Mouse (Mus musculus) testis, postnatal 14 days (tissue): Measurements from ENCODE around the gene Ric3.

ENCODE experiments used
- DNase-seq: peaks from one replicate; pipeline ENCODE4 v3.0.0; 2021; ENCODE audit warnings: low spot score

The Ric3 gene

GRCm38 (mm10) chr7:109000315-109000954 is 82.7 kb downstream of the Ric3 start:
- no peak for DNase-seq

GRCm38 (mm10) chr7:108996156-108996555 is 87.0 kb downstream of the Ric3 start:
- no peak for DNase-seq

- no peak for DNase-seq
Observed at GRCm38 (mm10) chr7:108993881-108994291, 89.2 kb downstream of the Ric3 start.

GRCm38 (mm10) chr7:108993230-108993629 is 89.9 kb downstream of the Ric3 start:
- DNase-seq = no peak

- DNase-seq = no peak
Observed at GRCm38 (mm10) chr7:108991207-108991606, 91.9 kb downstream of the Ric3 start.

- DNase-seq = no peak
Observed at GRCm38 (mm10) chr7:108985934-108986708, 97.0 kb downstream of the Ric3 start.
